Mouse (Mus musculus) adrenal gland, adult 10 weeks (tissue): ENCODE results near the gene Olfr486. TPM values are rescaled to one million over a fixed set of nuclear protein-coding genes. Genes with fewer than 3 reads are reported as not detected.

Experiments
- polyA plus RNA-seq: library from polyadenylated mRNA; stranded (reverse); fragments of 350-450 nt; fragmentation: Illumina TruSeq; extraction: RNeasy Lipid Tissue Mini Kit (QIAGEN cat#74804); gene quantifications from one replicate; pipeline ENCODE4 v1.2.3, GENCODE M21; 2014; ENCODE audit warnings: low read depth, low replicate concordance

Gene Olfr486
- not detected for polyA plus RNA-seq

DNA sequence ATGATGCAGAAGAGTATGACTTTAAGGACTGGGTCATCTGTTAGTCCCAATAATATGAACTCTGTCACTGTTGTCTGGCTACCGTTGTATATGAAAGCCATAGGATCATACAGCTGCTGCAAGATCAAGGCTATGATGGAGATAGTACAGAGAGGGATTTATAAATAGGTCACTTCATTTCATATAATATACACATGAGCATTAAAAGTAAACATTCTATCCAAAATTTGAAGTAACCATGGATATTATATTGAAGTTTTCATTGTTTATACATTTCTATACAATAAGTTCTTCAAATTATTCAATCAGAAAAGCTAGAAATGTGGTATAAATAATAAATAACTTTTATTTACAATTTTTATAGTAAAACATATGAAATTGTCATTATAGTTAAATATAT, at the start of gene Olfr486:
Gene Olfr486, minus strand, starts transcription at position 101 of the 400 bp plus-strand sequence.

DNA sequence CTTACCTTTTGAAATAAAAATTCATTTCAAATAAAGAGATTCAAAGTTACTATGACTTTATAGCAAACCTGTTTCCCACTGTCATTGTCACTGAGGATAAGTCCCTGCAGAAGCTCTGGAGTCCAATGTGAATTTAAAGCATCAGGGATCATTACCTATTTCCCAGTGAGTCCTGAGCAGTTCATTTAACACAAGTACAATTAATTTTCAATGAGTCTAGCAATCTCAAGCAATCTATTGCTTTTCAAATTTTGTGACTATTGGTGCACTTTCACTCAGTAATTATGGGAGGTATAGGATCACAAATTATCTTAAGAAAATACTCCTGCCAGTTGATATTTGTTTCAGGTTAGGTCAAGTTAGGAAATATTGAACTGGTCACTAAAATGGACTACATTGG, 42.0 kb upstream of the Olfr486 start, which contains the start of gene Olfr487:
Gene Olfr487, minus strand, starts transcription at position 101 of the 400 bp plus-strand sequence.

DNA sequence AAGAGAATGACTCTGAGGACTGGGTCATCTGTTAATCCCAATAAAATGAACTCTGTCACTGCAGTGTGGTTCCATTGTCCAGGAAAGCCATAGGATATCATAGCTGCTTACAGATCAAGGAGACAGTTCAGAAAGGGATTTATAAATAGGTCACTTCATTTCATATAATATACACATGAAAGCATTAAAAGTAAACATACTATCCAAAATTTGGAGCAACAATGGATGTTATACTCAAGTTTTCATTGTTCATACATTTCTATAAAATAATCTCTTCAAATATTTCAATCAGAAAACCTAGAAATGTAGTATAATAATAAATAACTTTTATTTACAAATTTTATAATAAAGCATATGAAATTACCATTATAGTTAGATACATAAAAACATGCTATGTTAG, 12.8 kb downstream of the Olfr486 start, which contains the start of gene Olfr485:
Gene Olfr485, minus strand, starts transcription at position 101 of the 400 bp plus-strand sequence.

DNA sequence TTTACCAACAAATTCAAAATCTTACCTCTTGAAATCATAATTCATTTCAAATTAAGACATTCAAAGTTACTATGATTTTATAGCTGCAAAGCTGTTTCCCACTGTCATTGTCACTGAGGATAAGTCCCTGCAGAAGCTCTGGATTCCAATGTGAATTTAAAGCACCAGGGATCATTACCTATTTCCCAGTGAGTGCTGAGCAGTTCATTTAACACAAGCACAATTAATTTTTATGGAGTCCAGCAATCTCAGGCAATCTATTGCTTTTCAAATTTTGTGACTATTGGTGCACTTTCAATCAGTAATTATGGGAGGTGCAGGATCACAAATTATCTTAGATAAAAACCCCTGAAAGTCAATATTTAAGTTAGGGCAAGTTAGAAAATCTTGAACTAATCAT, 45.2 kb downstream of the Olfr486 start, which contains the start of gene Olfr484:
Gene Olfr484, minus strand, starts transcription at position 101 of the 400 bp plus-strand sequence.

Other genes starting within 250 kb of the Olfr486 start
- gene Olfr473, start 242.3 kb downstream of the Olfr486 start, polyA plus RNA-seq: not detected
- gene Olfr474, start 218.1 kb downstream of the Olfr486 start, polyA plus RNA-seq: not detected
- gene Olfr476, start 207.9 kb downstream of the Olfr486 start, polyA plus RNA-seq: not detected
- gene Olfr477, start 186.0 kb downstream of the Olfr486 start, polyA plus RNA-seq: not detected
- not detected for gene Olfr478, start 138.8 kb downstream of the Olfr486 start, polyA plus RNA-seq
- not detected for gene Olfr479, start 122.0 kb downstream of the Olfr486 start, polyA plus RNA-seq
- gene Olfr480, start 105.4 kb downstream of the Olfr486 start, polyA plus RNA-seq: not detected
- not detected for gene Olfr481, start 92.9 kb downstream of the Olfr486 start, polyA plus RNA-seq
- not detected for gene Olfr482, start 75.2 kb downstream of the Olfr486 start, polyA plus RNA-seq
- gene Olfr483, start 71.9 kb downstream of the Olfr486 start, polyA plus RNA-seq: not detected
- gene Olfr484, start 45.3 kb downstream of the Olfr486 start, polyA plus RNA-seq: not detected
- not detected for gene Olfr485, start 12.9 kb downstream of the Olfr486 start, polyA plus RNA-seq
- gene Olfr487, start 41.9 kb upstream of the Olfr486 start, polyA plus RNA-seq: not detected
- gene Olfr488, start 85.6 kb upstream of the Olfr486 start, polyA plus RNA-seq: not detected
- gene Olfr490, start 116.2 kb upstream of the Olfr486 start, polyA plus RNA-seq: not detected
- not detected for gene Olfr491, start 140.7 kb upstream of the Olfr486 start, polyA plus RNA-seq
- not detected for gene Olfr492, start 150.9 kb upstream of the Olfr486 start, polyA plus RNA-seq
- not detected for gene Olfr493, start 174.2 kb upstream of the Olfr486 start, polyA plus RNA-seq
- gene Olfr494, start 192.6 kb upstream of the Olfr486 start, polyA plus RNA-seq: not detected
- not detected for gene Olfr495, start 220.4 kb upstream of the Olfr486 start, polyA plus RNA-seq
- not detected for gene Olfr497, start 247.7 kb upstream of the Olfr486 start, polyA plus RNA-seq